Mouse (Mus musculus) heart, embryonic 15.5 days (tissue): Measurements from ENCODE around the gene Crybg1. TPM values are rescaled to one million over a fixed set of nuclear protein-coding genes. Genes with fewer than 3 reads are reported as not detected.

Experiments used
- ATAC-seq: fragments of 200-750 bp; cut with Nextera tagmentation; replicated peaks from 2 replicates; pipeline ENCODE4 v1.8.0; 2017; ENCODE audit warnings: low read depth, moderate TSS enrichment; ENCODE audit not compliant: insufficient number of reproducible peaks, insufficient read depth, low FRiP score
- H3K27ac ChIP-seq: fragments of 300-500 bp; sonication (generic); 2 replicates; pipeline ENCODE4 v1.5.1; 2015; ENCODE audit warnings: mild to moderate bottlenecking, inconsistent platforms
- H3K27me3 ChIP-seq: fragments of 300-500 bp; sonication (generic); 2 replicates; pipeline ENCODE4 v1.6.1; 2015; ENCODE audit warnings: inconsistent platforms
- H3K36me3 ChIP-seq: fragments of 300-500 bp; sonication (generic); 2 replicates; pipeline ENCODE4 v1.6.1; 2015; ENCODE audit warnings: mild to moderate bottlenecking, inconsistent platforms
- H3K4me1 ChIP-seq: fragments of 300-500 bp; sonication (generic); replicated peaks from 2 replicates; pipeline ENCODE4 v1.6.1; 2015; ENCODE audit warnings: inconsistent platforms
- H3K4me2 ChIP-seq: fragments of 300-500 bp; sonication (generic); 2 replicates; pipeline ENCODE4 v1.6.1; 2015; ENCODE audit warnings: inconsistent platforms, mild to moderate bottlenecking, moderate library complexity
- H3K4me3 ChIP-seq: fragments of 300-500 bp; sonication (generic); 2 replicates; pipeline ENCODE4 v1.5.1; 2015; ENCODE audit warnings: mild to moderate bottlenecking, inconsistent platforms
- H3K9ac ChIP-seq: fragments of 300-500 bp; sonication (generic); 2 replicates; pipeline ENCODE4 v1.6.1; 2015; ENCODE audit warnings: mild to moderate bottlenecking, inconsistent platforms
- H3K9me3 ChIP-seq: fragments of 300-500 bp; sonication (generic); replicated peaks from 2 replicates; pipeline ENCODE4 v1.6.1; 2016; ENCODE audit warnings: inconsistent platforms
- WGBS: fragments of 180-500 bp; shearing (Covaris S2); methylation state at CpG from one replicate; pipeline ENCODE4 v1.1.7; 2015; ENCODE audit warnings: mixed read lengths; 5-methylcytosine and 5-hydroxymethylcytosine counted together
- polyA plus RNA-seq: library from polyadenylated mRNA; unstranded; fragments of >200 nt; fragmentation: Nextera tagmentation; extraction: Ambion mirVana; gene quantifications from 2 replicates; pipeline ENCODE4 v1.2.1, GENCODE M21; 2015

The Crybg1 gene
- polyA plus RNA-seq, 1 experiment from 2014 or later, result 0.13 TPM

DNA sequence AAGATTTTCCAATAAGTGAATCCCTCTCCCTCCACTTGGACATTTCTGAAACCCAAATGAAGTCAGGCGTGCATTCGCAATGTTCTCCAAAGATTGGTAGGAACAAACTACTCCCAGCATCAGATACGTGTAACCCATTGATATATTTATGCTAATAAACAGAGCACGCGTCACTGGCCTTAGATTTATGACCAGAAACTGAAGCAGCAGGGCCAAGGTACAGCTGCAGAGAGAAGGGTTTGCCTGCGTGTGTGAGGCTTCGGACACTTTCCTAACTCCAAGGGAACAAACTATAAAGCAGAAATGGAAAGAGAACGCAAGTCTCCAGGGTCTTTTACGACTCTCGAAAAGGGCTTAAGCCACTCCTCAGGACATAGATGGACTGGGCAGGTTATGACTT lies 5.3 kb downstream of the Crybg1 start:
- Histone ChIP-seq H3K27me3 (peaks cover 1% of the 10 kb centered on the region), H3K4me2 (no peak overlapping the region), H3K4me1 (peaks cover 2% of the 10 kb centered on the region), H3K36me3 (no peaks in the 10 kb centered on the region), H3K9ac (no peak overlapping the region), H3K27ac (no peak overlapping the region), H3K4me3 (no peak overlapping the region), H3K9me3 (no peaks in the 10 kb centered on the region)
- no peak for ATAC-seq
- WGBS, result 85% methylated on average over 10 of the region's 10 CpGs

DNA sequence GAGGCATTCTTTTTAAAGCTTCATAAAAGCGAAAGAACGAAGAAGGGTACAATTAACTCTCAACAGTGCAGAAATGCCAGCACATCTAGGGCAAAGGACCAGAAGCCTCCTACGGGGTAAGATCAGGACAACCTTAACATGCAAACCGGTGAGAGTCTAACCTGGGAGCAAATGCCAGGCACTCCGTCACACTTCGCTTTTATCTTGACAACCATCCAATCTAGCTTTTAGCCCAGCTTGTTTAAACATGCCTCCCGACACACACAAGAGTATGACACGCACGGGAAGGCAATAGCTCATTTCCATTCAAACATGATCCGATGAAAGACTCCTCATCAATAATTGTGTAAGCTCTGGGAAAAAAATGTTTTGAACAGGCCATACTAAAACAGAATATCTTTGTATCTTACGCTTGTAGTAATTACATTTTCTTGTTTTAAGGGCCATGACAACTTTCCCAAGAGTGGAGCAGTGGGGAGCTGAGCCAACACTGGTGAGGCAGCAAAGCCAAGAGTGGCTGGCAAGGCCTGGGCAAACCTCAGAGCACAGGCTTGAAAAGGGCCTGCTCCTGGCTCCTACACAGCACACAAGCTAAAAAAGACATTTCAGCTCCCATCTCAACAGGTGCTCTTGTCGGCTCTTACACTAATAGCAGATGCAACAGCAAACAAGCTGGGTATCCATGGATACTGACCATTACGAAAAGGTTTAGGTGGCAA lies 10.4 kb downstream of the Crybg1 start:
- no peak overlapping the region for H3K27ac ChIP-seq
- H3K4me2 ChIP-seq, result no peak overlapping the region
- H3K4me3 ChIP-seq, result no peak overlapping the region
- H3K9me3 ChIP-seq, result no peaks in the 10 kb centered on the region
- ATAC-seq, result no peak
- no peaks in the 10 kb centered on the region for H3K4me1 ChIP-seq
- H3K36me3 ChIP-seq, result no peaks in the 10 kb centered on the region
- no peak overlapping the region for H3K9ac ChIP-seq
- WGBS, result 71% methylated on average over 13 of the region's 13 CpGs
- H3K27me3 ChIP-seq, result no peaks in the 10 kb centered on the region

DNA sequence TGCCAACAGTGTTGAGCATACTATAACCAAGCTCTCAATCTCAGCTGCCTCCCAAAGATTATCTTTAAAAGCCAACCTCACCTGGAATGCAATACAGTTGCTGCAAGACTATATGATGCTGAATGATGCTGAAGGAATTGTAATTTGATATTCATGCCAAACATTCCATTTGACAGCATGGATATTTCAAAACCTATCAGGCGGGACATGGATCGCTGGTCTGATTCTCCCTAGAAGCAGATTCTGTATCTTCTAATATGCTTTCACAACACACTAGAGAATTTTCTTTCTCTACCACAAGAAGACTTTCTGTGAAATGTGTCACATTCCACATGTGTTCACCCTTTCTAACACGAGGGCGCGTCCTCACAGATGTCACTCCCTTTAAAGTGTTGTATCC lies 22.6 kb downstream of the Crybg1 start:
- no peak for ATAC-seq
- H3K36me3 ChIP-seq, result no peaks in the 10 kb centered on the region
- H3K9ac ChIP-seq, result no peak overlapping the region
- H3K4me2 ChIP-seq, result no peak overlapping the region
- H3K4me3 ChIP-seq, result no peak overlapping the region
- no peak overlapping the region for H3K27ac ChIP-seq
- no peaks in the 10 kb centered on the region for H3K9me3 ChIP-seq
- WGBS, result 66% methylated on average over 5 of the region's 5 CpGs
- H3K4me1 ChIP-seq, result no peaks in the 10 kb centered on the region
- H3K27me3 ChIP-seq, result no peaks in the 10 kb centered on the region

DNA sequence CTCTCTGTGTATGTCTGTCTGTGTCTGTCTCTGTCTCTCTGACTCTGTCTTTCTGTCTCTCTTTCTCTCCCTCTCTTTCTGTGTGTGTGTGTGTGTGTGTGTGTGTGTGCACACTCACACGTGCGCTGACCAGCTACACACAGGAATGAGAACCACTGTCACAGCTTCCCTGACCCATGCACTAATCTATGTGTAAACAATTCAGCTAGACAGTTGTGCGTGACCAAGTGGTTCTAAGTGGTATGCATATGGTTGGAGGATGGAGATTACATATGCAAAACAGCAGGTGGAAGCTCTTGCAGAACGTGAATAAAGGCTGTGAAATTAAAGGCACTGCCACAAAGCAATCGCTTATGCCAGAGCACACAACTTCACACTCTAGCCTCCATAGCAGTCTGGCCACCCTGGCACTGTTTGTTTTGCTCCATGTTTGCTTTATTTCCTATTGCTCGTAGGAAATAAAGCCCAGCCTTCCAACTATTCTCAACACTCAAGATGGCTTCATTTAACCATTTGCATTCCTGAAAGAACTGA lies 24.2 kb downstream of the Crybg1 start:
- H3K36me3 ChIP-seq, result no peaks in the 10 kb centered on the region
- 58% methylated on average over 6 of the region's 6 CpGs for WGBS
- ATAC-seq, result no peak
- H3K9ac ChIP-seq, result no peak overlapping the region
- no peaks in the 10 kb centered on the region for H3K27me3 ChIP-seq
- H3K4me1 ChIP-seq, result no peaks in the 10 kb centered on the region
- no peak overlapping the region for H3K27ac ChIP-seq
- H3K4me2 ChIP-seq, result no peak overlapping the region
- no peak overlapping the region for H3K4me3 ChIP-seq
- no peaks in the 10 kb centered on the region for H3K9me3 ChIP-seq

DNA sequence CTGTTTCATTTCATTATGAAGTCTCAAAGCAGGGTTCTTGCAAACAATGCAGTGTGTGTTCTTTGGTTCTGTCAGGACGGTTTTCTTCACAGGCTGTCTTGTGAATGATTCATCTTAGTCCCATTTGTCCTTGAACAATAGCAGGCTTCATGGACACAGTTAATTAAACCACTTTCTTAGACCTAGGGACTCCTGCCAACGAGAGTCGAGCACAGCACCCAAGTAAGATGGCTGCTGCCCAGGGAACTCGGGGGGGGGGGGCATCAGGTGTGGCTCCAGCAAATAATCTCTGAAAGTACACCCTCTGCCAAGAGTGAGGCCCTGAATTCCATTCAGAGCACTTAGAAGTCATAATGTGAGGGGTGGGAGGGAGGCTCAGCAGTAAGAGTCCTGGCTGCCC lies 30.0 kb downstream of the Crybg1 start:
- Histone ChIP-seq H3K36me3 (no peaks in the 10 kb centered on the region), H3K9ac (no peak overlapping the region), H3K4me3 (no peak overlapping the region), H3K4me1 (no peaks in the 10 kb centered on the region; the same call in 1 of the 2 replicates), H3K27me3 (no peaks in the 10 kb centered on the region), H3K4me2 (no peak overlapping the region), H3K9me3 (no peaks in the 10 kb centered on the region), H3K27ac (no peak overlapping the region)
- no peak for ATAC-seq
- 52% methylated on average over 4 of the region's 4 CpGs for WGBS

DNA sequence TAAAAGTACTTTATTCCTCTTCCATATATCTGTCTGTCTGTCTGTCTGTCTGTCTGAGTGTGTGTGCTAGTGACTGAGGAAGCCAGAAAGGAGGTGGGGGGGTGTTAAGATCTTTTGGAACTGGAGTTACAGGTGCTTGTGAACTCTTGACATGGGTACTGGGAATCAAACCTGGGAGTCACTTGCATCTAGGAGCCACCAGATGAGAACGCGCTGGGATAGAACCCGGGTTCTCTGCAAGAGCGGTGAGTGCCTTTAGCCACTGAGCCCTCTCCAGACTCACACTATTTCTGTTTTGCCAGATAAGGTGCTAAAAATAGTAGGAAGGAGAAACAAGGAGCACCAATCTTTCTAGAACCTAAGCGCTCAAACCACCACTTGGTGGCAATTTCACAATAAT lies 31.9 kb downstream of the Crybg1 start:
- no peaks in the 10 kb centered on the region; the same call in 1 of the 2 replicates for H3K4me1 ChIP-seq

DNA sequence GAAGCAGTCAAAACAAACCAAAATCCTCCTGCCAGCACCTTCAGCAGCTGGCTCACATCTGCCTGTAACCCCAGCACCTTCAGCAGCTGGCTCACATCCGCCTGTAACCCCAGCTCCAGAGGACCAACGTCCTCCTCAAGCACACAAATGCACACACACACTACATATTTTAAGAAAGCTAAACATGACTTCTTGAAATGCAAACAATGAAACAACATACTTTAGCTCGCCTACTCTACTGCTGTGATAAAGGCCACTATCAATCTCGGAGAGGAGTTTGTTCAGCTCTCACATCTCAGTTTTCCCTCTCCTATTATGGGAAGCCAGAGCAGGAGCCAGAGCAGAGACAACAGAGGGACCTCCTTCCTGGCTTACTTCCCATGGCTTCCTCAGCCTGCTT lies 34.0 kb downstream of the Crybg1 start:
- 27% methylated on average over 4 of the region's 4 CpGs for WGBS
- H3K36me3 ChIP-seq, result no peaks in the 10 kb centered on the region
- H3K27ac ChIP-seq, result no peak overlapping the region
- H3K9ac ChIP-seq, result no peak overlapping the region
- H3K4me3 ChIP-seq, result no peak overlapping the region
- no peaks in the 10 kb centered on the region for H3K9me3 ChIP-seq
- ATAC-seq, result no peak
- no peaks in the 10 kb centered on the region; the same call in 1 of the 2 replicates for H3K4me1 ChIP-seq
- no peaks in the 10 kb centered on the region for H3K27me3 ChIP-seq
- no peak overlapping the region for H3K4me2 ChIP-seq

More for the DNA sequence above, 31.9 kb downstream of the Crybg1 start:
- no peaks in the 10 kb centered on the region for H3K27me3 ChIP-seq
- no peak overlapping the region for H3K27ac ChIP-seq
- no peak overlapping the region for H3K4me3 ChIP-seq
- H3K9ac ChIP-seq, result no peak overlapping the region
- no peak for ATAC-seq
- H3K9me3 ChIP-seq, result no peaks in the 10 kb centered on the region
- no peak overlapping the region for H3K4me2 ChIP-seq
- no peaks in the 10 kb centered on the region for H3K36me3 ChIP-seq
- 36% methylated on average over 5 of the region's 5 CpGs for whole genome bisulfite sequencing

DNA sequence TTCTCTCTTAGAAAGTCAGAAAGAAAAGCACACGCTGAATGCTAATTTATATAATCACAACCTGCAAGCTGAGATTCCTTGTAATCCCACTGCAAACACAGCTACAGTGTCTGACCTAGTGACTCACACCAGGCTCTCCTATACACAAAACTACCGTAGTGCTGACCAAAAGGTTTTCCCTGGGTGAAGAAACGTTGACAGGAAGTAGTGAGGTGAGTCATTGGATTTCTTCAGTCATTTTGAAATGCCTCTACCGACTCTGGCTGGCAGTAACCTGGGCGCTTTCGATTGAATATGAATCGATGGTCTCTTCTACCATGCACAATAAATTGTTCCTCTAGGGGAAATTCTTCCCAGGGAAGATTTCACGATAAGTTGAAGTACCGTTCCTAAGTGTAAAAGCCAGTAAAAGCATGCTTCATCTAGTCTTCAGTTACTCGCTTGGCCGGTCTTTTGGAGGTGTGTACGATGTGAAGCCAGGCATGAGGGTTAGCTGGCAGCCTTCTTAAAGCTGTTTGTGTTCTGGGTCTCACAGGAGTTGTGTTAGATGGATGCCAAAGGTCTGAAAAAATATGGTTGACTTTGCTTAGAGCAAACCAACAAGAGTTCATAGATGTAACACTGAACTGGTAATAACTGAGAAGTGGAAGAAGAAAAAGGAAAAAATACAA lies 36.5 kb downstream of the Crybg1 start:
- H3K4me2 ChIP-seq, result no peak overlapping the region
- 78% methylated on average over 12 of the region's 12 CpGs for WGBS
- no peak overlapping the region for H3K9ac ChIP-seq
- H3K27me3 ChIP-seq, result no peaks in the 10 kb centered on the region
- no peak for ATAC-seq
- H3K9me3 ChIP-seq, result no peaks in the 10 kb centered on the region
- no peak overlapping the region for H3K4me3 ChIP-seq
- H3K27ac ChIP-seq, result no peak overlapping the region
- no peaks in the 10 kb centered on the region for H3K36me3 ChIP-seq
- no peaks in the 10 kb centered on the region; the same call in 1 of the 2 replicates for H3K4me1 ChIP-seq

DNA sequence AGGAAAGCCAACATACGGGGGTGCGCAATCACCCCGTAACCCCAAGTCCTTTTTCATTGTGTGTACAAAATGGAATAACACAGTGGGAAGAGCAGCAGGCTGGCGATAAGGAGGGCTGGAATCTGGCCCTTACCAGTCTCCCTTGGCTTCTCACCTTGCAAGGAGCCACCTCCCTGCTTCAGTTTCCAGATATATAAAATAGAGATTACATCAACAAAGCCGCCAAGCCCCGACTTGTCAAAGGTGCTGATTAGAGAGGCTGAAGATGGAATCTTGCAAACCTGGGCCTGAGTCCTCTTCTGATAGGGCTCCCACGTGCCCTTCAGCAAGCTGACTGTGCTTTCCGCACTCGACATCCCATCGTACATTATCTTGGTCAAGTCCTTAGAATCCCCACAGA lies 37.5 kb downstream of the Crybg1 start:
- no peaks in the 10 kb centered on the region for H3K27me3 ChIP-seq
- no peaks in the 10 kb centered on the region for H3K4me1 ChIP-seq
- no peak overlapping the region for H3K27ac ChIP-seq
- 63% methylated on average over 10 of the region's 10 CpGs for WGBS
- no peak overlapping the region for H3K4me2 ChIP-seq
- no peak overlapping the region for H3K9ac ChIP-seq
- H3K36me3 ChIP-seq, result no peaks in the 10 kb centered on the region
- no peak for ATAC-seq
- H3K9me3 ChIP-seq, result no peaks in the 10 kb centered on the region
- no peak overlapping the region for H3K4me3 ChIP-seq

DNA sequence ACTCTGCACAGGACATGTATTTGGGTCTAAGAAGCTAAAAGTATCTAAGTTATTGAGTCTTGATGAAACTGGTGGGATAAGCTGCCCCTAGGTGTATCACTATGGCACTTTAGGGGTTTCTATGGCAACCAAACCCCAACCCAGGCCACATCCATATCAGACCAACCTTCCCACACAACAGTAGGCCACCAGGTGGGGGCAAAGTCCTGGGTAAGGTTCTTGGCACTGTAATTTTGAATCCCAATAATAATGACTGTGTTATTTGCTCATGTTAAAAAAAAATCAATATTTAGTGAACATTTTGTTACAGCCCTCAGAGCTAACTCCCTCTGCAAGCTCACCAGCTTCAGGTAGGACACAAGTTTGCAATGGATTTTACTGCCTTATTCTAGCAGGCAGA lies 38.2 kb downstream of the Crybg1 start:
- no peaks in the 10 kb centered on the region for H3K4me1 ChIP-seq
- H3K9ac ChIP-seq, result no peak overlapping the region
- no peaks in the 10 kb centered on the region for H3K27me3 ChIP-seq
- H3K4me3 ChIP-seq, result no peak overlapping the region
- H3K27ac ChIP-seq, result no peak overlapping the region
- H3K36me3 ChIP-seq, result no peaks in the 10 kb centered on the region
- no peak overlapping the region for H3K4me2 ChIP-seq
- H3K9me3 ChIP-seq, result no peaks in the 10 kb centered on the region
- ATAC-seq, result no peak

DNA sequence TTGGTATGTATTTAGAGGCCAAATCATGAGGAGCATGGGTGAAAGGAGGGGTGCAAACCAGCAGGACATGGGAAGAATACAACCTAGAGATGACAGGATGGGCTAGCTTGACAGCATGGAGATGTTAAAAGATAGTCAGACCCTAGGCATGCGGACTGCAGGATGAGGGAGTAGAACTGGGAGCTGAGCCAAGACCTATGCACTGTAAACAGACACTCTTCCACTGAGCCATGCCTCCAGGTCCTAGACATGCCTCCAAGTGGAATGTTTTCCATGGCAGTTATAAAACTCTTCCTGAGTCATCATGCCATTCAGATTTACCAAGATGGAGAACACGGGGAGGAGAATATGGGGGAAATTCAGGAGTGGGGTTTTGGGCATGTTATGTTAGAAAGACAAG lies 53.9 kb downstream of the Crybg1 start:
- H3K27me3 ChIP-seq, result no peaks in the 10 kb centered on the region
- no peak overlapping the region for H3K9ac ChIP-seq
- no peaks in the 10 kb centered on the region; the same call in 1 of the 2 replicates for H3K9me3 ChIP-seq
- H3K4me1 ChIP-seq, result no peaks in the 10 kb centered on the region
- H3K27ac ChIP-seq, result no peak overlapping the region
- H3K36me3 ChIP-seq, result no peaks in the 10 kb centered on the region
- H3K4me3 ChIP-seq, result no peak overlapping the region
- H3K4me2 ChIP-seq, result no peak overlapping the region
- WGBS, result 41% methylated on average over 2 of the region's 2 CpGs
- no peak for ATAC-seq

DNA sequence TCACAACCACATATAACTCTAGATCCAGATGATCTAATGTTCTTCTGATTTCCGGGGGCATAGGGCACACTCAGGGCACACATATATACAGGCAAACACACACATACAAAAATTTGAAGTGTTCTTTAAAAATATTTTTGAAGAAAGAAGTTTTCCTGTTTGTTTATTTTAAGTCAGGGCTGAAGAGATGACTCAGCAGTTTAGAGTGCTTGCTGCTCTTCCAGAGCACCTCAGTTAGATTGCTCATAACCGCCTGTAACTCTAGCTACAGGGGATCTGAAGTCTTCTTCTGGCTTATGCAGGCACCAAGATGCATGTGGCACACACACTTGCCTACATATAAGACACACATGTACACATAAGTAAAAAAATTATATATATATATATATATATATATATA lies 56.9 kb downstream of the Crybg1 start:
- Histone ChIP-seq H3K9ac (no peak overlapping the region), H3K36me3 (no peaks in the 10 kb centered on the region), H3K4me3 (no peak overlapping the region), H3K27ac (no peak overlapping the region), H3K9me3 (no peaks in the 10 kb centered on the region; the same call in 1 of the 2 replicates), H3K4me1 (no peaks in the 10 kb centered on the region), H3K4me2 (no peak overlapping the region), H3K27me3 (no peaks in the 10 kb centered on the region)
- WGBS, result 88% methylated on average over 2 of the region's 2 CpGs
- ATAC-seq, result no peak
